Mouse (Mus musculus): ENCODE measurements around the gene Ppp1r15b. TPM values are rescaled to one million over a fixed set of nuclear protein-coding genes. Genes with fewer than 3 reads are reported as not detected.

Gene Ppp1r15b
- polyA plus RNA-seq, 1 experiment from 2014 or later: 22.3 TPM

DNA sequence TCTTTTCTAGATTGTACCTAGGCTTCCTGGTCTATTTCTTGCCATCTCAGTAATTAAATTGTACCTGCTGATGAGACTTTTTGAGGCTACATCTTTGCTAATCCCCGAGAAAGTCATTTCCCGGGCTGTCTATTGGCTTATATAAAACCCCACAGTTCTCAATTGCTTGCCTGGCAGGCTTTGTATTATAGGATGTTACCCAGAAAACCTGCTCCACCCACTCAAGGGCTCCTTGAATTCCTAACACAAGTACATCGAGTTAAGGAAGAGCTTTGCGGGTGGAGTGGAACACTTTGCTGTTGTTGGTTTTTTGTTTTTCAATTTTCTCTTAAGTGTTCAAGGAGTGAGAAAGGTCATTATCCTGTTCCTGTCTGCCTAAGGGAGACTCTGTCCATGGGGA, 41.5 kb upstream of the Ppp1r15b start:
- Histone ChIP-seq H3K9ac (ENCODE audit: low read length) (no peak overlapping the region), H3K4me3 (ENCODE audit: low read length) (no peak overlapping the region), H3K4me2 (ENCODE audit: low read depth, low read length) (no peak overlapping the region), H3K9me3 (replicated peaks; ENCODE audit: control insufficient read depth, low read length) (no peaks in the 10 kb centered on the region), H3K27me3 (ENCODE audit: control insufficient read depth, insufficient read depth, low read length) (no peaks in the 10 kb centered on the region), H3K27ac (ENCODE audit: low read length) (no peak overlapping the region), H3K4me1 (ENCODE audit: control insufficient read depth, insufficient read depth, low read length) (peaks cover 7% of the 10 kb centered on the region), H3K36me3 (ENCODE audit: control insufficient read depth, insufficient read depth) (peaks cover 21% of the 10 kb centered on the region)
- ATAC-seq (replicated peaks; ENCODE audit: extremely low read depth, insufficient read depth, low FRiP score): no peak
- WGBS: 84% methylated on average over 4 of the region's 4 CpGs

DNA sequence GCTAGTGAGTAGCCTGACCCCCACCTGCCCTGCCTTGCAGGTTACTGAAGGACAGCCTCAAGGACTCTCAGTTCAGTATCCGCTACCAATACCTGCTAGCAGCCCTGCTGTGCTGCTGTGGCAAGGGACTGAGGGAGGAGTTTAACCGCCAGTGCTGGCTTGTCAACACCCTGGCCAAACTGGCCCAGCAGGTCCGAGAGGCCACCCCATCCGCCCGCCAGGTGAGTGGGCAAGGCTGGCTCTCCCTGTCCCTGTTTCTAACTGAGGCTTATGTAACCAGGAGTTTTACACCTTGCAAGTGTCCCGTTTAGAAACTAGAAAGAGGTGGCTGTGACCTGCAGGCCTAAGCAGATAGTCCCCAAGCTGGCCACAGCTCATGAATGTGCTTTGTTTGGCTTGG, 40.3 kb upstream of the Ppp1r15b start:
- Histone ChIP-seq H3K9me3 (replicated peaks; ENCODE audit: control insufficient read depth, low read length) (no peaks in the 10 kb centered on the region), H3K36me3 (ENCODE audit: control insufficient read depth, insufficient read depth) (peaks cover 32% of the 10 kb centered on the region), H3K27ac (ENCODE audit: low read length) (no peak overlapping the region), H3K4me3 (ENCODE audit: low read length) (no peak overlapping the region), H3K4me1 (ENCODE audit: control insufficient read depth, insufficient read depth, low read length) (no peaks in the 10 kb centered on the region), H3K27me3 (ENCODE audit: control insufficient read depth, insufficient read depth, low read length) (no peaks in the 10 kb centered on the region), H3K9ac (ENCODE audit: low read length) (no peak overlapping the region), H3K4me2 (ENCODE audit: low read depth, low read length) (no peak overlapping the region)
- ATAC-seq (replicated peaks; ENCODE audit: extremely low read depth, insufficient read depth, low FRiP score): no peak
- WGBS: 75% methylated on average over 6 of the region's 6 CpGs

DNA sequence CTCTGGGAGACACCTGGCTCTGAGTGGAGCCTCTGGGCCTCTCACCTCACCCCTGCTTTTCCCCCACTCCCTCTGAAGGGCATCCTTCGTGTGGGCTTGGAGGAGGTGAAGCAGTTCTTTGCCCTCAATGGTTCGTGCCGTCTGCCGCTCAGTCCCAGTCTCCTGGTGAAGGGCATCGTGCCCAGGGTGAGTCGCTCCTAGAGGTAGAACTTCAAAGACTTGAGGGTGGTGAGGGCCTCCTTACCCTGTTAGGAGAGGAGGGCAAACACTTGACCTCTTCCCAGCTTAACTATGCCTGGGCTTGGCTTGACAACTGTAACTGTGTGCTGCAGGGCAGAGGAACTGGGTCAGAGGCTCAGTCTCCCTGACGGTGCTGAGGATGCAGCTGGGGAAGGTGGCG, 39.5 kb upstream of the Ppp1r15b start:
- WGBS: 81% methylated on average over 8 of the region's 8 CpGs
- Histone ChIP-seq H3K9me3 (replicated peaks; ENCODE audit: control insufficient read depth, low read length) (no peaks in the 10 kb centered on the region), H3K36me3 (ENCODE audit: control insufficient read depth, insufficient read depth) (peaks cover 36% of the 10 kb centered on the region), H3K9ac (ENCODE audit: low read length) (no peak overlapping the region), H3K27me3 (ENCODE audit: control insufficient read depth, insufficient read depth, low read length) (no peaks in the 10 kb centered on the region), H3K27ac (ENCODE audit: low read length) (no peak overlapping the region), H3K4me2 (ENCODE audit: low read depth, low read length) (no peak overlapping the region), H3K4me3 (ENCODE audit: low read length) (no peak overlapping the region), H3K4me1 (ENCODE audit: control insufficient read depth, insufficient read depth, low read length) (no peaks in the 10 kb centered on the region)
- ATAC-seq (replicated peaks; ENCODE audit: extremely low read depth, insufficient read depth, low FRiP score): no peak

DNA sequence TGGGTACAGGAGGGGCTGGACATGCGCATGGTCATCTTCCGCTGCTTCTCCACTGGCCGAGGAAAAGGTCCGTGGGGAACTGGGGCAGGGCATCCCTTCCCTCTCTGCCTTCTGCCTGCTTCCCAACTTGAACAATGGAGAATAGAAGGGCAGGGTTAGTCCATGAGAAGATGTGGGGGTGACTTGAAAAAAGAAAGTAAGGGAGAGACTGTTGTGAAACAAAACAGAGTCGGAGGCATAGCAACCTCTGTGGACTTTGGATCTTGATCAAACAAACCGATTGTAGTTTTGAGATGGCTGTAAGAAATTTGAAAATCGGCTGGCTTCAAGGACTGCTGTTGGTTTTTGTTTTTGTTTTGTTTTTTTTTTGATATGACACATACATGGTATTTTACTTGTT, 37.2 kb upstream of the Ppp1r15b start:
- Histone ChIP-seq H3K27ac (ENCODE audit: low read length) (no peak overlapping the region), H3K9ac (ENCODE audit: low read length) (no peak overlapping the region), H3K4me2 (ENCODE audit: low read depth, low read length) (no peak overlapping the region), H3K36me3 (ENCODE audit: control insufficient read depth, insufficient read depth) (peaks cover 42% of the 10 kb centered on the region), H3K27me3 (ENCODE audit: control insufficient read depth, insufficient read depth, low read length) (no peaks in the 10 kb centered on the region), H3K9me3 (replicated peaks; ENCODE audit: control insufficient read depth, low read length) (no peaks in the 10 kb centered on the region), H3K4me3 (ENCODE audit: low read length) (no peak overlapping the region), H3K4me1 (ENCODE audit: control insufficient read depth, insufficient read depth, low read length) (no peaks in the 10 kb centered on the region)
- no peak for ATAC-seq (replicated peaks; ENCODE audit: extremely low read depth, insufficient read depth, low FRiP score)
- 84% methylated on average over 7 of the region's 7 CpGs for WGBS

DNA sequence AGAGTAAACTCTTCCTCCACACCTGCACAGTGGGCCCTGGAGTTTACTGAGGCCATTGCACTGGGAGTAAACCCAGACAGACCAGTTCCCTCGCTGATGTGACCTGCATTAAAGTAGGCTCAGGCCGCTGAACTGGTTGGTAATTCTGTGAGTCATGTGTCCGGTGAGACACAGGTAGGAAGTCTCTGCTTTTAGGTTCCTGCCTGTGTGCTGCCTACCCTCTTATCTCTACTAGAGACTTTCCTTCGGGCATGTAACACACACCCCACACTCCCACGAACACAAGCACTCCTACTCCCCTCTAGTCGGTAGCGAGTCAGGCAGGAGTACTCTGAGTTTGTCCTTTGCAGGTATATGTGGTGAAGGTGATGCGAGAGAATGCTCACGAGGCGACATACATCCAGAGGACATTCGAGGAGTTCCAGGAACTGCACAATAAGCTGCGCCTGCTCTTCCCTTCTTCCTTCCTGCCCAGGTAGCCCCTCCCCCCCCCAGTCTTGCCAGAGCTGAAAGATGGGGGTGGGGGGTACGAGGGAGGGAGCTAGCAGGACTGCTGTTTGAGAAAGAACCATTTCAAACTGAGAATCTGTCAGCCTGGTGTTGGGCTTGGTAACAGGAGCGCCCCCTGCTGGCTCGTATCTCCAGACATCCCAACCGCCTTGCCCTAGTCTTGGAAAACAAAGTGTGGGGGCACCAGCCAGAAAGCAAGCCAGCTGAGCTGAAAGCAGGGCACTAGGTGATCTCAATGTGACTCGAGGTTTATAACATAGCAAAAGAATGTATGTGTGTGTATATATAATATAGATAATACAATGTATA, 29.8 kb upstream of the Ppp1r15b start:
- H3K4me1 ChIP-seq (ENCODE audit: control insufficient read depth, insufficient read depth, low read length): no peaks in the 10 kb centered on the region
- no peaks in the 10 kb centered on the region for H3K27me3 ChIP-seq (ENCODE audit: control insufficient read depth, insufficient read depth, low read length)
- H3K4me3 ChIP-seq (ENCODE audit: low read length): no peak overlapping the region
- no peaks in the 10 kb centered on the region for H3K9me3 ChIP-seq (replicated peaks; ENCODE audit: control insufficient read depth, low read length)
- no peak overlapping the region for H3K4me2 ChIP-seq (ENCODE audit: low read depth, low read length)
- ATAC-seq (replicated peaks; ENCODE audit: extremely low read depth, insufficient read depth, low FRiP score): peak; percentile 20
- H3K9ac ChIP-seq (ENCODE audit: low read length): no peak overlapping the region
- peaks cover 63% of the 10 kb centered on the region for H3K36me3 ChIP-seq (ENCODE audit: control insufficient read depth, insufficient read depth)
- WGBS: 40% methylated on average over 17 of the region's 17 CpGs
- H3K27ac ChIP-seq (ENCODE audit: low read length): no peak overlapping the region

DNA sequence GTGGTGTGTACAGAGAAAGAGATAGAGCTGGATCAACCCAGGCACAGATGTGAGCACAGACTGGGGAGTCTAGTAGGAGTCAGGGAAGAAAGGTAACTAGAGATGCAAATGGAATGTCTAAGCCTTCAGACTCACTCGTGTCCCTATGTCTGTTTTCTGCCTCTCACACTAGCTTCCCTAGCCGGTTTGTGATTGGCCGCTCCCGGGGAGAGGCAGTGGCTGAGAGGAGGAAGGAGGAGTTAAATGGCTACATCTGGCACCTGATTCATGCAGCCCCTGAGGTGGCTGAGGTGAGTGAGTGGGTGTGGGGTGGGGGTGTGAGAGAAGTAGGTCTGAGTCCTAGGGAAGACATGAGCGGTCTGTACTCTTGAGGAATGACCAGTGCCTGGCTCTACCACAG, 28.8 kb upstream of the Ppp1r15b start:
- Histone ChIP-seq H3K4me3 (ENCODE audit: low read length) (no peak overlapping the region), H3K36me3 (ENCODE audit: control insufficient read depth, insufficient read depth) (peaks cover 68% of the 10 kb centered on the region), H3K9me3 (replicated peaks; ENCODE audit: control insufficient read depth, low read length) (no peaks in the 10 kb centered on the region), H3K9ac (ENCODE audit: low read length) (no peak overlapping the region), H3K27ac (ENCODE audit: low read length) (no peak overlapping the region), H3K27me3 (ENCODE audit: control insufficient read depth, insufficient read depth, low read length) (no peaks in the 10 kb centered on the region), H3K4me2 (ENCODE audit: low read depth, low read length) (no peak overlapping the region), H3K4me1 (ENCODE audit: control insufficient read depth, insufficient read depth, low read length) (no peaks in the 10 kb centered on the region)
- no peak for ATAC-seq (replicated peaks; ENCODE audit: extremely low read depth, insufficient read depth, low FRiP score)
- WGBS: 82% methylated on average over 5 of the region's 5 CpGs

DNA sequence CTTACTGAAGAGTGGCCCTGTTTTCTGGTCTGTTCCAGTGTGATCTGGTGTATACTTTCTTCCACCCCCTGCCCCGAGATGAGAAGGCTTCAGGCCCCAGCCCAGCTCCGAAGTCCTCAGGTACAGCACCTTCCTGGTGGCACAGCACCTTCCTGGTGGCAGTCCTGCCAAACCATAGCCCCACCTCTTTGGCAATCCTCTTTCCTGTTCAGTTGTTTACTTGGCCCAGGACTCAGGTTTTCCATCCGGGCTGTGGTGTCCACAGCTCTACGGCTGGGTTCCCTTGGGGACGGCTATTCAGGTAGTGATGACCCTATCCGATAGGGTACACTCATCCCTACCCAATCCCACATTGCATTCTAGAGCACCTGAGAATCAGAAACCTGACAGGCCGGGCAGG, 27.6 kb upstream of the Ppp1r15b start:
- Histone ChIP-seq H3K4me2 (ENCODE audit: low read depth, low read length) (no peak overlapping the region), H3K27ac (ENCODE audit: low read length) (no peak overlapping the region), H3K36me3 (ENCODE audit: control insufficient read depth, insufficient read depth) (peaks cover 62% of the 10 kb centered on the region), H3K9me3 (replicated peaks; ENCODE audit: control insufficient read depth, low read length) (no peaks in the 10 kb centered on the region), H3K9ac (ENCODE audit: low read length) (no peak overlapping the region), H3K4me1 (ENCODE audit: control insufficient read depth, insufficient read depth, low read length) (no peaks in the 10 kb centered on the region), H3K4me3 (ENCODE audit: low read length) (no peak overlapping the region), H3K27me3 (ENCODE audit: control insufficient read depth, insufficient read depth, low read length) (no peaks in the 10 kb centered on the region)
- ATAC-seq (replicated peaks; ENCODE audit: extremely low read depth, insufficient read depth, low FRiP score): no peak
- 89% methylated on average over 7 of the region's 7 CpGs for WGBS

DNA sequence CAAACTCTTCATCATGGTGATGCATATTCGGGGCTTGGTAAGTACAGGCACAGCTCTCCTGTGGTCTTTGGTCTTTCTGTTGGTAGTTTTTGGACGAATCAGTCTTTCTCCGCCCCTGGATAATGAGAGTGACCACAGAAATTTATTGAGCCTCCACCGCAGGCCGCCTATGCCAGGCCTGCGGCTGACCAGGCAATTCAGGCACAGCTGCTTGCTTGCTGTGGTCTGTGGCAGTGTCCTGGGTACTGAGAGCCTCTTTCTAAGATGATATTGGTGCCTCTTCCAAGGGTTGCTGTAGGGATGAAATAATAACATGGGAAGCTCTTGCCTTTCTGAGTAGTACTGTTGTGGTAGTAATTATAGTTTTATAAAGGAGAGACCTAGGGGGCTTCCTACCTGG, 27.1 kb upstream of the Ppp1r15b start:
- no peaks in the 10 kb centered on the region for H3K4me1 ChIP-seq (ENCODE audit: control insufficient read depth, insufficient read depth, low read length)
- no peak overlapping the region for H3K4me2 ChIP-seq (ENCODE audit: low read depth, low read length)
- ATAC-seq (replicated peaks; ENCODE audit: extremely low read depth, insufficient read depth, low FRiP score): no peak
- no peaks in the 10 kb centered on the region for H3K27me3 ChIP-seq (ENCODE audit: control insufficient read depth, insufficient read depth, low read length)
- H3K36me3 ChIP-seq (ENCODE audit: control insufficient read depth, insufficient read depth): peaks cover 57% of the 10 kb centered on the region
- H3K4me3 ChIP-seq (ENCODE audit: low read length): no peak overlapping the region
- no peaks in the 10 kb centered on the region for H3K9me3 ChIP-seq (replicated peaks; ENCODE audit: control insufficient read depth, low read length)
- no peak overlapping the region for H3K9ac ChIP-seq (ENCODE audit: low read length)
- WGBS: 93% methylated on average over 6 of the region's 6 CpGs
- H3K27ac ChIP-seq (ENCODE audit: low read length): no peak overlapping the region

DNA sequence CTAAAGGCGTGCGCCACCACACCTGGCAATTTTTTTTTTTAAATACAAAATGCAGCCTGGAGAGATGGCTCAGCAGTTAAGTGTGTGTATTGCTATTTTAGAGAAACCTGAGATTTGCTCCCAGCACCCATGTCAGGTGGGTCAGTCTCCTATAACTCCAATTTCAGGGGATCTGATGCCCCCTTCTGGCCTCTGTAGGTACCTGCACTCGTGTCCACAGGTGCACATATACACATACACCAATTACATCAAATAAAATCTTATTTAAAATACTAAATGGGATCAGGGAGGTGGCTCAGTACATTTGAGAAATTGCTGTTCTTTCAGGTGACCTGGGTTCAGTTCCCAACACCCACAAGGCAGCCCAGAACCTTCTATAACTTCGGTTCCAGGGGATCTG, 14.8 kb upstream of the Ppp1r15b start:
- no peak for ATAC-seq (replicated peaks; ENCODE audit: extremely low read depth, insufficient read depth, low FRiP score)
- H3K4me2 ChIP-seq (ENCODE audit: low read depth, low read length): no peak overlapping the region
- 0 out of 2 replicates have a peak, but pooled peaks cover 3% of the 10 kb centered on the region for H3K4me1 ChIP-seq (ENCODE audit: control insufficient read depth, insufficient read depth, low read length)
- no peak overlapping the region for H3K27ac ChIP-seq (ENCODE audit: low read length)
- no peak overlapping the region for H3K9ac ChIP-seq (ENCODE audit: low read length)
- 84% methylated on average over 4 of the region's 4 CpGs for WGBS
- peaks cover 9% of the 10 kb centered on the region; the same call in 1 of the 2 replicates for H3K9me3 ChIP-seq (replicated peaks; ENCODE audit: control insufficient read depth, low read length)
- H3K36me3 ChIP-seq (ENCODE audit: control insufficient read depth, insufficient read depth): no peaks in the 10 kb centered on the region
- H3K27me3 ChIP-seq (ENCODE audit: control insufficient read depth, insufficient read depth, low read length): no peaks in the 10 kb centered on the region
- no peak overlapping the region for H3K4me3 ChIP-seq (ENCODE audit: low read length)
